Mouse (Mus musculus) testis, postnatal 10 days (tissue): ENCODE measurements around the gene Erbb4.

Source experiments
- DNase-seq: peaks from one replicate; pipeline ENCODE4 v3.0.0; 2021; ENCODE audit warnings: low spot score

The Erbb4 gene

DNA sequence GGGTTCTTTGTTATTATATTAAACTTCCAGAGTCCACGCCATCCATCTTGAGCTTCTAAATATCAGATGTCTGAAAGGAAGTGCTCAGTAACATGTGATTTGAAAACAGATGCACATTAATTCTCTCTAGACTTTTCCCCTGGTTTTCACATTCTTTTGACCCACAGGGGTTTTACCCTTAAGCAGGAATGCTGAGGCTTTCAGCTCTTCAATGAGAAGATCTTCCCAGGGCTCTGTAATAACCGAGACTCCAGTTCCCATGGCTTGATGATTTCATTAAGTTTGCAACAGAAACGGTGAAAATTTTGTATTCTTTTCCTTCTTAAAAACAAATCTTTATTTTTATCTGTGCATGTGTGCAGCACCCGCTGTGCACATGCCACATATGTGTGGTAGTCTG lies 1051.4 kb downstream of the Erbb4 start:
- DNase-seq = no peak

DNA sequence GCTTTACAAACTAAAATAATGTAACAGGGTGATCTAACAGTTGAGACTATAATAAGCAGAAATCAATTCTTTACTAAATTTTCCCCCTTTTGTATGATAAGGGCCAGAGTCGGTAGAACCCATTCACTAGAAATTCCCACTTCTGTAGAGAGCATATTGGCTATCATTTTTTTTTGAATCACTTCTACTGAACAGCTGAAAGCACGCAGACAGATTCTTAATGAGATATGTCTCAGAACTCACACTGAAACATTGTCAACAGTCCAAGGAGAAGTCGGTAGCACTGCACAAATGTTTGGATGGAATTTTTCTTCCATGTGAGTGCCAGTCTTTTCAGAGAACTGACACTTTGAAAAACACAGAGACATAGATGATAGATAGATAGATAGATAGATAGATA lies 1053.1 kb downstream of the Erbb4 start:
- no peak for DNase-seq

DNA sequence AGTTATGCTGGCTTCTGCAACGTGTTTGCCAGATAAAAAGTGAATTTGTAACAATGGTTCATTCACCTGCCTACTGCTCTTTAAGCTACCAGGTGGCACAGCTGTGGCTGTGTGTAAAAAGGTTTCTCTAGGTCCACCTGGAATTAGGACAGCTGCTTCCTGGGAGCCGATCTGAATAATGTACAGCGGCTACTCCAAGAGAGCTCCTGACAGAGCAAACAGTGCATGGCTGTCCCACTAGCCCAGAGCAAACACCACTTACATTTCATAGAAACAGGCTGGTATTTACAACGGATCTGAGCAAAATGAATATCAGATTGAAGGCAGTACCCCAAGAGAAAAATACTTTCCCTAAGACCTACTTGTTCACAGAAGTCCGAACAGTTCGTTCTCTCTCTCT lies 1058.0 kb downstream of the Erbb4 start:
- no peak for DNase-seq

DNA sequence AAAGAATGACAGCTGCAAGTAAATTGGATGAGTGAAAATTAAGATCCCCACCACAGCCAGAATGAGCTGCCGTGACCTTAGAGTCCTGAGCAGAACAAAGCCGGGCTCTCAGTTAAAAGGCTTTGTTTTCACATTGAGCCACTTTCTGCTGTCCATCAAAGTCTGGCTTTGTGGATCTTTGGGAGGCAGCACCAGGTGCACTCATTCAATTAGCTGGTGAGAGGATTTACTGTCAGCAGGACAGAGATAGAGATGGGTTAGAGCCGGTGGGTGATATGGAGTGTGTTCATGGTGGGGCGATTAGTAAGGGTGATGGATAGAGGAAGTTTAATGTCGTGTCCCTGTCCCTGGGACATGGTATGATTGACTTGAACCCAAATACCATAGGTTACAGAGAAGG lies 1060.7 kb downstream of the Erbb4 start:
- no peak for DNase-seq

DNA sequence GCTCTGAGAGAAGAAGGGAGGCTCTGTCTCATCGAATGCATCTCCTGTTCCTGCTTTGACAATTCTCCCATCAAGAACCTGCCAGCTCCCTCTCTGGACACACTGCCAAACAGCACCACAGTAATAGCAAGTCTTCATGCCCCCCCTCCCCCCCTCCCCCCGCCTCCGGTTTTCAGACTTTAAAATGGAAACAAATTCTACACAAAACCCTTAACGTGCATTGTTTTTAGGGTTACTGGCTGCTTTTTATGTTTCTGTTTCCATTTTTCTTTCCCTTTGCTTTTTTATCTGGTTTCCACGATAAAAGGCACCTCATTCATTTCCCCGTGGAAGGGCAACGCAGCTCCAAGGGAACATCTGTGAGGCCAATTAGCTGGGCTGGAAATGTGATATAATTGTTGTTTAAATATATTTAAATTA lies 1061.3 kb downstream of the Erbb4 start:
- DNase-seq = no peak

DNA sequence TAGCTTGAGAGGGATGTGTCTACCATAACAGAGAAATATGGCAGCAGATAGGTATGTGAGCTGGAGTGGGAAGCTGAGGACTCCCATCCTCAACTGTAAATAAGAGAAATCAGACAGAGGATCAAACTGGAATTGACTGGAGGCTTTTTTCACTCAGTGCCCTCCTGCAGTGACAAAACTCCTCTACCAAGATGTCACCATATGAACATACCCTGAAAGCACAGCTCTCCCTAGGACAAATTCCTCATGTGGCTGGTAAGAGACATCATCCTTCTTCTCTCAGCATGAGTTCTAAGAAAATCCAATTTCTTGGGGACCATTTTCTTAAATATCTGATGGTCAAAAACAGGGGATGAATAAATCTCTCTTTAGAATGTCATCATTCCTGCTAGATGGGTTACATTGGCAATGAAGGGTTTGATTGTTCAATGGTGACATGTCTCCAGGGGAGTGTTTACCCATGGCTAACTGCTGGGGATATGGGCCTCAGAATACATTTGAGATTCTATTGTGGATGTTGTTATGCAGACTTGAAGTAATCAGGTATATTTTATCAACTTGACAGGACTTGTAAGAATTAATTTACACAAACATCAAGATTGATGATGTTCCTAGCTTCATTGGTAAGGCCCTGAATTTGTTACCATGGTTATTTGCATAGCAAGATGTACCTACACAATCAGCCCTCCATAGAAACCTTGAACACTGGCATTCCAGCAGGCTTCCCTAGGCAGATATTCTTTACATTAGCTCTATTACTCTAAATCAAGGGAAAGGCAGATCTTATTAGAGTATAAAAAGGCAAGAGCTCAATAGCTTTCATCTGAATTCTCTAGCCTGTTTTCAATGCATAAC lies 1083.5 kb downstream of the Erbb4 start:
- no peak for DNase-seq

DNA sequence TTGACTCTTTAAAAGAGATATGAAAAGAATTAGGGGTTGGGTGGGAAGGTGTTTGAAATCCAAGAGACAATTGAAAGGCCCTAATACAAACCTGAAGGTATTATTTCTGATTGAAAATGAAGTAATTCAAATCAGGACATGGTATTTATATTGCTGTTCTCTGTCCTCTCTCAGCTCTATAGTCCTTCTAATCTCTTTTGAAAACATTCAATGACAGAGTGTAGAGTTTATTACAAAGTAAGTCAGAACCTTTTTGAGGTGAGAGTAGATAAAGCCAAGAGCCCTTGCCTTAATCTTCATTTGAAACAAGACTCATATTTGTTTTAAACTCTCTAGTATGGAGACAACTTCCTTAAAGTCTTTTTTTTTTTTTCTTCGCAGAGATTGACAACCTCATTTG lies 1087.8 kb downstream of the Erbb4 start:
- no peak for DNase-seq

DNA sequence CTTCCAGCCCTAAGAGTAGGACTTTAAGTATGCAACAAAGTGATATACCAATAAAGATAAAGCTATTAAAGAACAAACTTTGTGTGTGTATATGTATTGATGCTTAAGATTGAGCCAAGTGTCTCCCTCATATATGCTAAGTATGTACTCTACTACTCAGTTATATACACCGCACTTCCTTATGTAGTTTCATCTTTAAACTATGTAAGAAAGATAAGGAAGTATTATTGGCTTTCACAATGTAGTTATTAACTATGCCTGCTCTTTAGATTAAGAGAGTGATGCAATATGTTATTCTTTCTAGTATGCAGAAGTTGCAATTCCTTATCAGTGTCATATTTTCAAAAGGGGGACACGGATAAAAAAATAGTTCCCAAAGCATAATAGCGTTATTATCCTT lies 1088.2 kb downstream of the Erbb4 start:
- no peak for DNase-seq
